Mouse (Mus musculus) adrenal gland, adult 8-10 months (tissue): ENCODE results near the gene Mfap2. TPM values are rescaled to one million over a fixed set of nuclear protein-coding genes. Genes with fewer than 3 reads are reported as not detected.

Experiments used
- DNase-seq: peaks from one replicate; pipeline ENCODE4 v3.0.0; 2022
- total RNA-seq, 4 experiments: library from RNA; stranded (reverse); gene quantifications; 2 replicates each; pipeline ENCODE4 v1.2.4; 2022

Gene Mfap2
- total RNA-seq: 10 to 100 TPM in 2 of 4 experiments, 1 to 10 TPM in 2; 9.1 to 12.3 (median 10.3) TPM

- DNase-seq: no peak
Measured at GRCm38 (mm10) chr4:141010118-141010517, at the start of gene Mfap2. TSS of gene Mfap2 (plus strand) at chr4:141010418.

- peak; percentile 98 for DNase-seq
Measured at GRCm38 (mm10) chr4:140960781-140961466, 49.3 kb upstream of the Mfap2 start, which contains the start of gene Sdhb. TSS of gene Sdhb (plus strand) at chr4:140961203.

GRCm38 (mm10) chr4:140961467-140962206 lies 48.6 kb upstream of the Mfap2 start:
- no peak for DNase-seq

DNA sequence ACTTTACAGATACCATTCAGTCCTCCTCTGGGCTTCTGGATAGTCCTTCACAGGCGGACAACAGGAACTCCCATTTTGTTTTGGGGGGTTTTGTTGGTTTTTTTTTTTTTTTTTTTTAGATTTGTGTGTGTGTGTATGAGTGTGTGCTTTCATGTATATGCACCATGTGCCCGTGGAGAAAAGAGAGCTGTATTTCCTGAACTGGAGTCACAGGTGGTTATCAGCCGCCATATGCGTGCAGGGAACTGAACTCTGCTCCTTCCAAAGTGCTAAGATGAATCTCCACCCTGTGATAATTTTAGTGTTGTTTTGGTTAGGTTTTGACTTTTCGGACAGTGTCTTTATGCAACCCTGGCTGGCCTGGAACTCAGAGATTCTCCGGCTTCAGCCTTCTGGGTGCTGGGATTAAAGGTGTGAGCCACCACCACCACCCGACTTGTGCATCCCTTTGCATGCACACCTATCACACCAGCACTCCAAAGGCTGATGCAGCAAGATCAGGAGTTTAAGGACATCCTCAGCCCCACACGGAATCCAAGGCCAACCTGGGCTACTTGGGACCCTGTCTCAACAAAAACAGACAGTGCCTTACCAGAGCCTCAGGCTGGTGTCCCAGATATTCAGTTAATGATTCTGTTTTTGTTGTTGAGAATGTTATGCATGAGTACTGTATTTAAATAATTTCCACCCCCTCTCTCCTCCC lies 47.9 kb upstream of the Mfap2 start:
- no peak for DNase-seq

DNA sequence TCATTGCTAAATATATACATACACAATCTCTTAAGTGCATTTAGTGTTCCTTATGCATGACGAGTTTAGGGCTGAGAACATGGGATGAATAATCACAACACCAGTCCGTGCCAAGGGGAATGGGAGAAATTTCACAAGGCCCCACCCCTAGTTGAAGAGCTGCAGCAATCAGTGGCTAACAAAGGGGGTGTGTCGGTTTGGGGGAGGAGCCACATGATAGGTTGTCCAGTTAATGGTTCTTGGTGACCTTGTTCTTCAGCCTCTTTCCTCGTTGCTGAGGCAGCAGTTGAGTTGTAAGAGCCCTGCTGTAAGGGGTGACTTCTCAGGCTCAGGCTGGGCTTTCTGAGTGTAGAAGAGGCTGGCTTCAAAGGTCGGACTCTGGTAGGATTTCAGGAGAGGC lies 47.3 kb upstream of the Mfap2 start:
- DNase-seq: peak; percentile 91

GRCm38 (mm10) chr4:140963941-140964597 lies 46.1 kb upstream of the Mfap2 start:
- DNase-seq: no peak

DNA sequence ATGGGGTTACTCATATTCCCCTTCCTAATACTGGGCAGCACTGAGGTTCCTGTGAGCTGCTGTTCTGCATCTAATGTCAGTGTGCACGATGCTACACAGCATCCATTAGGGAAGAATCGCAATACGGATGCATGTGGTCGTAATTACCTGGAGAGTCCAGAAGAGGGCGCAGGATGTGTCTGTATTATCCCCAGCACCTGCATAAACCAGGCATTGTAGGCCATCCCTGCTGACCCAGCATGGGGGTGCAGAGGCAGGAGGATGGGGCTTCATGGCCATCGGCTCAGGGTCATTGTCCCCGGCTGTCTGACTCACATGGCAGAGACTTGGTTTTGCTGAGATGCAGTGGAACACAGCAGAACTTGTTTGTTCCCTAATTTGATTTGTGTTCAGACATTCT lies 45.6 kb upstream of the Mfap2 start:
- DNase-seq: peak; percentile 92

- DNase-seq: no peak
Measured at GRCm38 (mm10) chr4:140967386-140968159, 42.6 kb upstream of the Mfap2 start.

- no peak for DNase-seq
Measured at GRCm38 (mm10) chr4:140971691-140972090, 38.5 kb upstream of the Mfap2 start.

- DNase-seq: no peak
Measured at GRCm38 (mm10) chr4:140974408-140974807, 35.8 kb upstream of the Mfap2 start.

- DNase-seq: no peak
Measured at GRCm38 (mm10) chr4:140975356-140975755, 34.9 kb upstream of the Mfap2 start.

GRCm38 (mm10) chr4:140977278-140977677 lies 32.9 kb upstream of the Mfap2 start:
- no peak for DNase-seq

GRCm38 (mm10) chr4:140977886-140978692 lies 32.1 kb upstream of the Mfap2 start:
- DNase-seq: peak; percentile 66

DNA sequence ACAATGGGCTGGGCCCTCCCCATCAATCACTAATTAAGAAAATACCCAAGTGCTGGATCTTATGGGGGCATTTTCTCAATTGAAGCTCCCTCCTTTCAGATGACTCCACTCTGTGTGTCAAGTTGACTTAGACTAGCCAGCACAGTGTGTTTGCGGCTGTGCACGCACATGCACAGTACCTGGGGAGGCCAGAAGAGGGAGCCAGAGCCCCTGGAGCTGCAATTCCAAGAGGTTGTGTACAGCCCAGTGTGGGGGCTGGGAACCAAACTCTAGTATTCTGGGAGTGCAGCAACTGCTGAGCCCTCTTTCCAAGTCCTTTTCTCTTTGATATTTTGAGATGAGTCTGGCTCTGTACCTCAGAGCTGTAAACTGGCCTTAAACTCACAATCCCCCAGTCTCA lies 28.6 kb upstream of the Mfap2 start:
- no peak for DNase-seq

GRCm38 (mm10) chr4:140982808-140983207 lies 27.4 kb upstream of the Mfap2 start:
- no peak for DNase-seq

GRCm38 (mm10) chr4:140983442-140983841 lies 26.8 kb upstream of the Mfap2 start:
- no peak for DNase-seq

DNA sequence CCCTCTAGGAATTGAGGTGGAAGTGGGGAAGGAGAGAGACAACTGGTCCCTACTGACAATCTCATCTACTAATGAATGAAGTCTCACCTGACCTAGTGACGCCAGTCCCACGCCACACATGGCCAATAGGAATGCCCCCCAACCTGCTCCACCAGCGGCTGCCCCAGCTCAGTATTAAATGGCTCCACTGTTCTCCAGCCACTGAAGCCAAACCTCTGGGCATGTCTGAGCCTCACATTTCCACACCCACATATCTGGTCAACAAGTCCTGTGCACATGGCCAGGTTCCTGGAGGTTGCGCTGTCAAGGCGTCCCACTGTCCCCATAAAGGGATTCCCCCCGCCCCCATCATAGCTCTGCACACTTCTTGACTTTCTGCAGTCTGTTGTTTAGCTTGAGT lies 25.7 kb upstream of the Mfap2 start:
- DNase-seq: no peak

DNA sequence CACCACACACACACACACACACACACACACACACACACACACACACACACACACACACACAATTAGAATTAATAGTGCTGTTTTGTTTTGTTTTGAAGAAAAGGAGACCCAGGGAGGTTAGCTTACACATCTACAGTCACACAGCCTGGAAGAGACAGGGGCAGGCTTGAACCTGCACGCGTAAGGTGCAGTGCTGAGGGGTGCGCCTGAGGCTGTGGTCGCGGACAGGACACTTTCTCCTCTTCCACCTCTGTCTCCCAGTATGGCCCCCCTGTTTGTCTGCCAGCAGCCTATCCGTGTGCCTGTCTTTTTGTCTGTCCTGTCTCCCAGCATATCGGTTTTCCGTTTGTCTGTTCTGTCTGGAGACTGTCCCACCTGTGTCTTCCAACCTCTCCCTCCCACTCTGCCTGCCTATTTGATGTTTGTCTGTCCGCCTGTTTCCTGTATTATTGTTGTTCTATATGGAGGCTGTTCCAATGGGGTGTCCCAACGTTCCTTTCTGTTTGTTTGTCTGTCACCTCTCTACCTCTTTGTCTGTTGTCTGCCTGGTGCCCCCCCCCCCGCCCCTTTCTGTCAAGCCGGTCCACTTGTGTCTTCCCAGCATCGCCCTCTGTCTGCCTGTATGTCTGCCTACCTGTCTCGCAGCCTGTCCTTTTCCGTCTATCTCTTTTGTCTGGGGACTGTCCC lies 24.1 kb upstream of the Mfap2 start:
- DNase-seq: no peak

DNA sequence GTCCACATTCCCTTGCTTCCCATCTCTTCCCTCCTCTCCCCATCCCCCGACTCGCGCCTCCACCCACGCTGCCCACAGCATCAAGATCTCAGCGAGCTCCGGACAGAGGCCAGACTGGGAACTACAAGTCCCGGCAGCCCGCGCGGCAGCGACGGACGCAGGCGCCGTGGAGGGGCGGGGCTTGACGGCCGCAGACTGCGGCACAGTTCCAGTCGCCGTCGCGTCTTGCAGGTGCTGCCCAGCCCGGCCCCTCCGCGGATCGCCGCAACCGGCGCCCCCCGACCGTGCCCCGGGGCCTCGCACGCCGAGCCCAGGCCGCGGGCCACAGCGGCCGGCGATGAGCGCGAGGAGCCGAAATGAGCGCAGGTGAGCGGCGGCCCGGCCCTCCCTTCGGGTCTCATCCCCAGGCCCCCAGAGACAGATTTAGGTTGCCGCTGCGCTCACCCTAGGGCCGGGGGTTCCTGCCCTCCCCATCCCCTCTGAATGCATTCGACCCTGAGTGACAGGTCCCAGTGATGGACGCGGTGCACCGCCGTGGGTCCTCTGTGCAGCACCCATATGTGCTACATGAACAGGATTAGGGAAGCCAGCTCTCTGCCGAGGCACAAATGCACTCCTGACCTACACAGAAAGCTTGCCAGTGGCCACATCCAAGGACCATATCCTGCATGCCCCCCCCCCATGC lies 23.4 kb upstream of the Mfap2 start, which contains the start of gene Atp13a2:
Gene Atp13a2, plus strand, starts transcription at position 163 of the 685 bp plus-strand sequence.
- peak; percentile 84 for DNase-seq

GRCm38 (mm10) chr4:140987476-140987875 lies 22.7 kb upstream of the Mfap2 start:
- no peak for DNase-seq
